Mouse (Mus musculus): ENCODE data around the gene Sorbs1. TPM values are rescaled to one million over a fixed set of nuclear protein-coding genes. Genes with fewer than 3 reads are reported as not detected.

Sorbs1 gene
- polyA plus RNA-seq, 1 experiment from 2014 or later = 73.8 TPM

- no peak for TF ChIP-seq CTCF (IDR thresholded peaks at IDR 0.05; ENCODE audit: low read depth)
- Histone ChIP-seq H3K27me3 (replicated peaks; ENCODE audit: control insufficient read depth, insufficient read depth, low read length) (no peaks in the 10 kb centered on the region), H3K9ac (ENCODE audit: low read depth, low read length) (no peak overlapping the region), H3K27ac (ENCODE audit: low read depth, low read length) (no peak overlapping the region), H3K9me3 (ENCODE audit: control insufficient read depth) (no peaks in the 10 kb centered on the region), H3K4me3 (ENCODE audit: low read depth, low read length) (no peak overlapping the region), H3K4me2 (replicated peaks; ENCODE audit: low read depth) (no peak overlapping the region), H3K4me1 (replicated peaks; ENCODE audit: control insufficient read depth, insufficient read depth, low read length) (no peaks in the 10 kb centered on the region), H3K36me3 (ENCODE audit: control insufficient read depth, insufficient read depth) (no peaks in the 10 kb centered on the region)
- ATAC-seq = no peak
- WGBS = 65% methylated on average over 6 of the region's 6 CpGs
Observed at GRCm38 (mm10) chr19:40536526-40536925, 22.9 kb upstream of the Sorbs1 start.

GRCm38 (mm10) chr19:40532525-40532924, 18.9 kb upstream of the Sorbs1 start:
- Histone ChIP-seq H3K9ac (ENCODE audit: low read depth, low read length) (no peak overlapping the region), H3K4me3 (ENCODE audit: low read depth, low read length) (no peak overlapping the region), H3K4me1 (replicated peaks; ENCODE audit: control insufficient read depth, insufficient read depth, low read length) (no peaks in the 10 kb centered on the region), H3K27me3 (replicated peaks; ENCODE audit: control insufficient read depth, insufficient read depth, low read length) (no peaks in the 10 kb centered on the region), H3K4me2 (replicated peaks; ENCODE audit: low read depth) (no peak overlapping the region), H3K9me3 (ENCODE audit: control insufficient read depth) (no peaks in the 10 kb centered on the region), H3K27ac (ENCODE audit: low read depth, low read length) (no peak overlapping the region), H3K36me3 (ENCODE audit: control insufficient read depth, insufficient read depth) (no peaks in the 10 kb centered on the region)
- no peak for ATAC-seq
- 79% methylated on average over 5 of the region's 5 CpGs for WGBS
- no peak for TF ChIP-seq CTCF (IDR thresholded peaks at IDR 0.05; ENCODE audit: low read depth)

- ATAC-seq = no peak
- Histone ChIP-seq H3K4me3 (ENCODE audit: low read depth, low read length) (no peak overlapping the region), H3K27ac (ENCODE audit: low read depth, low read length) (no peak overlapping the region), H3K4me1 (replicated peaks; ENCODE audit: control insufficient read depth, insufficient read depth, low read length) (no peaks in the 10 kb centered on the region), H3K27me3 (replicated peaks; ENCODE audit: control insufficient read depth, insufficient read depth, low read length) (no peaks in the 10 kb centered on the region), H3K9ac (ENCODE audit: low read depth, low read length) (no peak overlapping the region), H3K9me3 (ENCODE audit: control insufficient read depth) (no peaks in the 10 kb centered on the region), H3K4me2 (replicated peaks; ENCODE audit: low read depth) (no peak overlapping the region), H3K36me3 (ENCODE audit: control insufficient read depth, insufficient read depth) (no peaks in the 10 kb centered on the region)
- no peak for TF ChIP-seq CTCF (IDR thresholded peaks at IDR 0.05; ENCODE audit: low read depth)
- 67% methylated on average over 2 of the region's 2 CpGs for WGBS
Observed at GRCm38 (mm10) chr19:40530323-40530722, 16.7 kb upstream of the Sorbs1 start.

GRCm38 (mm10) chr19:40528254-40528653, 14.7 kb upstream of the Sorbs1 start:
- Histone ChIP-seq H3K4me2 (replicated peaks; ENCODE audit: low read depth) (no peak overlapping the region), H3K27me3 (replicated peaks; ENCODE audit: control insufficient read depth, insufficient read depth, low read length) (no peaks in the 10 kb centered on the region)
- peak; percentile 62 for ATAC-seq

GRCm38 (mm10) chr19:40526367-40527014, 12.9 kb upstream of the Sorbs1 start:
- Histone ChIP-seq H3K4me1 (replicated peaks; ENCODE audit: control insufficient read depth, insufficient read depth, low read length) (no peaks in the 10 kb centered on the region), H3K36me3 (ENCODE audit: control insufficient read depth, insufficient read depth) (no peaks in the 10 kb centered on the region), H3K27me3 (replicated peaks; ENCODE audit: control insufficient read depth, insufficient read depth, low read length) (no peaks in the 10 kb centered on the region), H3K9me3 (ENCODE audit: control insufficient read depth) (no peaks in the 10 kb centered on the region), H3K9ac (ENCODE audit: low read depth, low read length) (no peak overlapping the region), H3K27ac (ENCODE audit: low read depth, low read length) (no peak overlapping the region), H3K4me2 (replicated peaks; ENCODE audit: low read depth) (no peak overlapping the region), H3K4me3 (ENCODE audit: low read depth, low read length) (no peak overlapping the region)
- TF ChIP-seq CTCF (IDR thresholded peaks at IDR 0.05; ENCODE audit: low read depth) = no peak
- WGBS = 85% methylated on average over 9 of the region's 9 CpGs
- no peak for ATAC-seq

More at GRCm38 (mm10) chr19:40528254-40528653, 14.7 kb upstream of the Sorbs1 start:
- Histone ChIP-seq H3K36me3 (ENCODE audit: control insufficient read depth, insufficient read depth) (no peaks in the 10 kb centered on the region), H3K4me3 (ENCODE audit: low read depth, low read length) (no peak overlapping the region), H3K9ac (ENCODE audit: low read depth, low read length) (no peak overlapping the region), H3K27ac (ENCODE audit: low read depth, low read length) (no peak overlapping the region), H3K4me1 (replicated peaks; ENCODE audit: control insufficient read depth, insufficient read depth, low read length) (no peaks in the 10 kb centered on the region), H3K9me3 (ENCODE audit: control insufficient read depth) (no peaks in the 10 kb centered on the region)
- no peak for TF ChIP-seq CTCF (IDR thresholded peaks at IDR 0.05; ENCODE audit: low read depth)

GRCm38 (mm10) chr19:40523431-40524005, 9.9 kb upstream of the Sorbs1 start:
- H3K4me2 ChIP-seq (replicated peaks; ENCODE audit: low read depth) = no peak overlapping the region
- no peak overlapping the region for H3K4me3 ChIP-seq (ENCODE audit: low read depth, low read length)
- no peak for TF ChIP-seq CTCF (IDR thresholded peaks at IDR 0.05; ENCODE audit: low read depth)
- no peaks in the 10 kb centered on the region for H3K9me3 ChIP-seq (ENCODE audit: control insufficient read depth)
- no peaks in the 10 kb centered on the region for H3K27me3 ChIP-seq (replicated peaks; ENCODE audit: control insufficient read depth, insufficient read depth, low read length)
- WGBS = 74% methylated on average over 8 of the region's 8 CpGs
- no peaks in the 10 kb centered on the region for H3K4me1 ChIP-seq (replicated peaks; ENCODE audit: control insufficient read depth, insufficient read depth, low read length)
- no peak overlapping the region for H3K27ac ChIP-seq (ENCODE audit: low read depth, low read length)
- no peaks in the 10 kb centered on the region for H3K36me3 ChIP-seq (ENCODE audit: control insufficient read depth, insufficient read depth)
- no peak for ATAC-seq
- H3K9ac ChIP-seq (ENCODE audit: low read depth, low read length) = no peak overlapping the region

Measured in intestine, postnatal 0 days (tissue).